Mouse (Mus musculus) forebrain, embryonic 14.5 days (tissue): ENCODE measurements around the gene Eef1a2. TPM values are rescaled to one million over a fixed set of nuclear protein-coding genes. Genes with fewer than 3 reads are reported as not detected.

Source experiments
- ATAC-seq: fragments of 200-750 bp; cut with Nextera tagmentation; 2 replicates; pipeline ENCODE4 v1.8.0; 2017; ENCODE audit warnings: mild to moderate bottlenecking, moderate library complexity
- DNase-seq: peaks from one replicate; pipeline ENCODE4 v3.0.0-alpha.2; 2015; ENCODE audit warnings: low spot score
- H3K27ac ChIP-seq: fragments of 300-500 bp; sonication (generic); 2 replicates; pipeline ENCODE4 v1.5.1; 2014; ENCODE audit warnings: low read depth, mild to moderate bottlenecking, control low read depth, low read length, moderate library complexity
- H3K27me3 ChIP-seq: fragments of 300-500 bp; sonication (generic); replicated peaks from 2 replicates; pipeline ENCODE4 v1.6.1; 2014; ENCODE audit warnings: low read length, control low read depth, mixed read lengths; ENCODE audit not compliant: control insufficient read depth, insufficient read depth
- H3K36me3 ChIP-seq: fragments of 300-500 bp; sonication (generic); 2 replicates; pipeline ENCODE4 v1.6.1; 2014; ENCODE audit warnings: low read length, control low read depth; ENCODE audit not compliant: control insufficient read depth, insufficient read depth
- H3K4me1 ChIP-seq: fragments of 300-500 bp; sonication (generic); 2 replicates; pipeline ENCODE4 v1.6.1; 2014; ENCODE audit warnings: antibody characterized with exemption, low read length, control low read depth; ENCODE audit not compliant: control insufficient read depth, insufficient read depth
- H3K4me2 ChIP-seq: fragments of 300-500 bp; sonication (generic); 2 replicates; pipeline ENCODE4 v1.6.1; 2014; ENCODE audit warnings: mild to moderate bottlenecking, control low read depth, low read length
- H3K4me3 ChIP-seq: fragments of 300-500 bp; sonication (generic); 2 replicates; pipeline ENCODE4 v1.5.1; 2014; ENCODE audit warnings: low read depth, low read length, control low read depth
- H3K9ac ChIP-seq: fragments of 300-500 bp; sonication (generic); 2 replicates; pipeline ENCODE4 v1.6.1; 2014; ENCODE audit warnings: mild to moderate bottlenecking, low read length, control low read depth, moderate library complexity
- H3K9me3 ChIP-seq: fragments of 300-500 bp; sonication (generic); replicated peaks from 2 replicates; pipeline ENCODE4 v1.6.1; 2016; ENCODE audit warnings: low read length, control low read depth, mixed read lengths; ENCODE audit not compliant: control insufficient read depth
- WGBS: fragments of 180-500 bp; shearing (Covaris S2); extraction: QIAGEN DNeasy Blood & Tissue Kit; methylation state at CpG from one replicate; pipeline ENCODE4 v1.1.7; 2014; 5-methylcytosine and 5-hydroxymethylcytosine counted together
- polyA plus RNA-seq: library from polyadenylated mRNA; unstranded; fragments of >200 nt; fragmentation: Nextera tagmentation; extraction: Ambion mirVana; gene quantifications from 2 replicates; pipeline ENCODE4 v1.2.1, GENCODE M21; 2014

Eef1a2 gene
- polyA plus RNA-seq: 5.1 and 5.9 TPM in 2 replicates

- Histone ChIP-seq H3K27ac (peak within 1 kb of the TSS; percentile 70), H3K36me3 (no peaks in the 10 kb centered on the region), H3K9ac (peak within 1 kb of the TSS; percentile 72), H3K4me2 (peak within 1 kb of the TSS; percentile 68), H3K4me3 (peak within 1 kb of the TSS; percentile 45), H3K9me3 (no peaks in the 10 kb centered on the region), H3K4me1 (peaks cover 13% of the 10 kb centered on the region), H3K27me3 (0 out of 2 replicates have a peak, but pooled peaks cover 3% of the 10 kb centered on the region)
- DNase-seq (peak; percentile 72), ATAC-seq (peak; percentile 70)
- WGBS: 3% methylated on average over 55 of the region's 55 CpGs
Measured at GRCm38 (mm10) chr2:181156248-181157121, at the start of gene Eef1a2. Gene Eef1a2, minus strand, starts transcription at chr2:181157014.

DNA sequence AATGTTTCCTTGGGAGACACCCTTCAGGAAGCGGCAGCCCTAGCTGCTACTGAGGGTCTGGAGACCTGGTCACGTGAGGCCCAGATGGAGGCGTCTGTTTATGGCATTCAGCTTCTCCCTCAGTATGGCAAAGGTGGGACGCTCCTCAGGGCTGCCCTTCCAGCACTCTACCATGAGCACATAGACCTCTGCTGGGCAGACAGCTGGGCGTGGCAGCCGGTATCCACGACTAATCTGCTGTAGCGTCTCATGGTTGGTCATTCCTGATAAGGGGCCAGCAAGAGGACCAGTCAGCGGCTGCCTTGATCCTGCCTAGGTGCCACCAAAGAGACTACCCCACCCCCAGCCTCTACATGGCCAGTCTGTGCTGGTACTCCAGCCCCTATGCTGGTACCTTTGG lies 49.3 kb upstream of the Eef1a2 start:
- Histone ChIP-seq H3K4me1 (no peaks in the 10 kb centered on the region), H3K4me2 (no peak overlapping the region), H3K9me3 (no peaks in the 10 kb centered on the region), H3K36me3 (no peaks in the 10 kb centered on the region), H3K9ac (no peak overlapping the region), H3K27me3 (no peaks in the 10 kb centered on the region; the same call in 1 of the 2 replicates), H3K4me3 (no peak overlapping the region), H3K27ac (no peak overlapping the region)
- ATAC-seq: no peak
- DNase-seq: no peak
- WGBS: 80% methylated on average over 9 of the region's 9 CpGs

DNA sequence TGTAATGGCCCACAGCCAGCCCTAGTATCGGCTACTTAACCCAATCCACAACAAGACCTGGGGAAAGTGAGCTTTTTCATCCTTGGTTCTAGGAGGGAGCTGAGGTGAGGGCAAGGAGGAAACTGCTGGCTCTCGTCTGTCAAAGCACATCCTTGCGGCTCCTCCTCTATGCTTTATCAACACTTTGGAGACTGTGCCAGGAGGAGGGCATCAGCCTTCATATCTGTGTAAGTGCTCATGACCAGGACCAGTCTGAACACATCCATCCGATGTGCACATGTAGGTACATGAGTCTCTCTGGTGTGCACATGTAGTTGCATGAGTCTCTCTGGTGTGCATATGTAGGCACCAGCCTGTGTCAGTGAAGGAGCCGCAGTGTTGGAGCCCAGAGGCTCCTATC lies 48.9 kb upstream of the Eef1a2 start:
- Histone ChIP-seq H3K4me2 (no peak overlapping the region), H3K27me3 (no peaks in the 10 kb centered on the region), H3K36me3 (no peaks in the 10 kb centered on the region), H3K9me3 (no peaks in the 10 kb centered on the region), H3K4me3 (no peak overlapping the region), H3K27ac (no peak overlapping the region), H3K4me1 (no peaks in the 10 kb centered on the region), H3K9ac (no peak overlapping the region)
- DNase-seq: no peak
- no peak for ATAC-seq
- WGBS: 85% methylated on average over 5 of the region's 5 CpGs

DNA sequence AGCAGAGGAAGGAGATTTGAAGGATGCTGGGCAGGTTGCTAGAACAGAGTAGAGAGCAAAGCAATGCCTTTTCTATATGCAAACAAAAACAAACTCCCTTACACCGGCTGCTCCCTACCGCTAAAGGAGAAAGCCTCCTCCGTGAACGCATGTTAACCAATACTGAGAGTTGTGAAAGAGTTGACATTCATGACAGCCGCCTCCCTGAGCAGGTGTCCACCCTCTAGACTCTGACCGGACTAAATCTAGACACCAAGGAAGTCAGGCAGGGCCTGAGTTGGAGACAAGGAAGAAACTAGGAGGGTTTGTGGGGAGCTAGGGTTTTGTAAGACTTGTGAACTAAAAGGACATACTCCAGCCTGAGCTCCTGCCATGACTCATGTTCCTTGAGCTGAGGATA lies 46.1 kb upstream of the Eef1a2 start:
- Histone ChIP-seq H3K27me3 (no peaks in the 10 kb centered on the region), H3K9ac (no peak overlapping the region), H3K36me3 (no peaks in the 10 kb centered on the region), H3K4me3 (no peak overlapping the region), H3K9me3 (no peaks in the 10 kb centered on the region), H3K4me2 (no peak overlapping the region), H3K27ac (no peak overlapping the region), H3K4me1 (no peaks in the 10 kb centered on the region)
- ATAC-seq (no peak), DNase-seq (no peak)
- 78% methylated on average over 6 of the region's 6 CpGs for WGBS

GRCm38 (mm10) chr2:181202422-181202821 lies 45.6 kb upstream of the Eef1a2 start, which contains the start of gene Ptk6:
Gene Ptk6, minus strand, starts transcription at chr2:181202789.
- H3K36me3 ChIP-seq: no peaks in the 10 kb centered on the region
- no peak for DNase-seq
- H3K9me3 ChIP-seq: no peaks in the 10 kb centered on the region
- no peak within 1 kb of the TSS for H3K4me2 ChIP-seq
- no peaks in the 10 kb centered on the region for H3K4me1 ChIP-seq
- H3K4me3 ChIP-seq: no peak within 1 kb of the TSS
- no peak within 1 kb of the TSS for H3K27ac ChIP-seq
- ATAC-seq: no peak
- 81% methylated on average over 3 of the region's 3 CpGs for WGBS
- H3K9ac ChIP-seq: no peak within 1 kb of the TSS
- no peaks in the 10 kb centered on the region for H3K27me3 ChIP-seq

- no peaks in the 10 kb centered on the region for H3K27me3 ChIP-seq
- no peak overlapping the region for H3K4me2 ChIP-seq
- 81% methylated on average over 3 of the region's 3 CpGs for WGBS
- no peaks in the 10 kb centered on the region for H3K36me3 ChIP-seq
- no peak overlapping the region for H3K27ac ChIP-seq
- H3K9me3 ChIP-seq: no peaks in the 10 kb centered on the region
- no peaks in the 10 kb centered on the region for H3K4me1 ChIP-seq
- no peak overlapping the region for H3K4me3 ChIP-seq
- ATAC-seq: no peak
- H3K9ac ChIP-seq: no peak overlapping the region
- no peak for DNase-seq
Measured at GRCm38 (mm10) chr2:181201606-181202005, 44.8 kb upstream of the Eef1a2 start.

DNA sequence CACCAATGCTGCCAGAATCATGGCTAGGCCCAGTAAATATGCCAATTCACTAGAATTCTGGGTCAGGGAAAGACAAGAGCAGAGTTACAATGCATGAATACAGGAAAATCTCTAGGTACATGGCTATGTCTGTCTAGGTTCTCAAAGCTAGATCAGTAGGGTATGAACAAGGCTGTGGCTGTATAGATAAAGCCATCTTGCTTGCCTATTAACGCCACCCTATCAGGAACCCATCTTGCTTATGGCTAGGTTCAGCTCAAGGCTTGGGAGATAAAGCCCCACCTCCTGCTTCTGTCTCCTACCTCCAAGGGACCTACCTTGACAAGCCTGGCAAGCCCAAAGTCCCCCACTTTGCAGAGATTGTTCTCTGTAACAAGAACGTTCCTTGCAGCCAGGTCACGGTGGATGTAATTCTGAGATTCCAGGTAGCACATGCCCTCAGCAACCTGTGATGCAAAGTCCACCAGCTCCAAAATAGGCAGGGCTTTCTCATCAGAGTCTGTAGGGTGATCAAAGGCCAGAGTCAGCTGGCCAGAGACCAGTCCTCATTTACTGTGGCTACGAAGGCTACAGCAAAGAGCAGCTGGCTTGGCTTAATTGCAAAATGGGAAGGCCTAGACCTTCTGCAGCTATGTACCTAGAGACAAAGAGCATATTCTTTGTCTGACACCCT lies 40.0 kb upstream of the Eef1a2 start:
- Histone ChIP-seq H3K27me3 (no peaks in the 10 kb centered on the region), H3K9me3 (no peaks in the 10 kb centered on the region), H3K27ac (no peak overlapping the region), H3K4me2 (no peak overlapping the region), H3K9ac (no peak overlapping the region), H3K4me3 (no peak overlapping the region), H3K4me1 (no peaks in the 10 kb centered on the region), H3K36me3 (no peaks in the 10 kb centered on the region)
- ATAC-seq (no peak), DNase-seq (no peak)
- WGBS: 89% methylated on average over 4 of the region's 4 CpGs

DNA sequence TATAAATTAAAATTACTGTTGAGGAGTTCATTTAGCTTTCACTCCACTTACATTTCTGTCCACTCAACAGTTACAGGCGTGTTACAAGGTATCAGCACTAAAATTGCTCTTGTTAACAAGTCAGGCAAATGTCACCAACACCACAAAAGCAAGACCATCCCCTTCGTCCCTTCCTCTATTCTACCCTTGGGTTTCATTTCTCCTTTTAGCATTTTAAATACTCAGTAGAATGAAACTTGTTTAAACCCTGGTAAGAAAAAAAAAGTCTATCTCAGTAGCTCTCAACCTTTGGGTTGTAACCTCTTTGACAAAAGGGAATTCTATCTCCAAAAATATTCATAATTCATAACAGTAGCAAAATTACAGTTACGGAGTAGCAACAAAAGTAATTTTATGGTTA lies 36.2 kb upstream of the Eef1a2 start:
- no peaks in the 10 kb centered on the region for H3K9me3 ChIP-seq
- peaks cover 8% of the 10 kb centered on the region for H3K4me1 ChIP-seq
- H3K4me2 ChIP-seq: no peak overlapping the region
- no peak overlapping the region for H3K9ac ChIP-seq
- 80% methylated on average over 3 of the region's 3 CpGs for WGBS
- ATAC-seq (no peak), DNase-seq (no peak)
- H3K4me3 ChIP-seq: no peak overlapping the region
- H3K27me3 ChIP-seq: no peaks in the 10 kb centered on the region
- no peak overlapping the region for H3K27ac ChIP-seq
- peaks cover 10% of the 10 kb centered on the region for H3K36me3 ChIP-seq

- DNase-seq: no peak
- H3K9me3 ChIP-seq: no peaks in the 10 kb centered on the region
- H3K36me3 ChIP-seq: peaks cover 10% of the 10 kb centered on the region
- no peak overlapping the region for H3K27ac ChIP-seq
- no peak overlapping the region for H3K4me3 ChIP-seq
- no peak overlapping the region for H3K4me2 ChIP-seq
- ATAC-seq: no peak
- no peak overlapping the region for H3K9ac ChIP-seq
- 59% methylated on average over 4 of the region's 4 CpGs for WGBS
- no peaks in the 10 kb centered on the region for H3K27me3 ChIP-seq
- H3K4me1 ChIP-seq: peaks cover 8% of the 10 kb centered on the region
Measured at GRCm38 (mm10) chr2:181191936-181192335, 35.1 kb upstream of the Eef1a2 start.
